Mouse (Mus musculus) heart, adult 2 months (tissue): ENCODE results near the gene Myo18a. TPM values are rescaled to one million over a fixed set of nuclear protein-coding genes. Genes with fewer than 3 reads are reported as not detected.

Experiments
- DNase-seq, 2 experiments: peaks; one replicate each; pipeline ENCODE4 v3.0.0; 2021
- H3K27ac ChIP-seq: fragments of 200-600 bp; 2 replicates; pipeline ENCODE4 v1.8.1; 2022
- H3K27me3 ChIP-seq: fragments of 200-500 bp; 2 replicates; pipeline ENCODE4 v1.6.1; 2012; ENCODE audit warnings: mild to moderate bottlenecking, low read length, inconsistent platforms, mixed read lengths; ENCODE audit not compliant: control insufficient read depth, insufficient read depth
- H3K36me3 ChIP-seq: fragments of 200-500 bp; 2 replicates; pipeline ENCODE4 v1.6.1; 2012; ENCODE audit warnings: low read length, inconsistent platforms; ENCODE audit not compliant: control insufficient read depth, insufficient read depth
- H3K4me1 ChIP-seq: fragments of 200-500 bp; 2 replicates; pipeline ENCODE4 v1.6.1; 2011; ENCODE audit warnings: low read length; ENCODE audit not compliant: control insufficient read depth, insufficient read depth
- H3K4me3 ChIP-seq: fragments of 200-600 bp; 2 replicates; pipeline ENCODE4 v1.8.1; 2022
- H3K79me2 ChIP-seq: fragments of 200-500 bp; replicated peaks from 2 replicates; pipeline ENCODE4 v1.6.1; 2012; ENCODE audit warnings: mild to moderate bottlenecking, inconsistent platforms, low read length, moderate library complexity, mixed read lengths; ENCODE audit not compliant: control insufficient read depth, insufficient read depth
- H3K9ac ChIP-seq: fragments of 200-500 bp; 2 replicates; pipeline ENCODE4 v1.6.1; 2012; ENCODE audit warnings: low read depth, mild to moderate bottlenecking, control low read depth, inconsistent platforms, low read length, mixed read lengths
- CTCF ChIP-seq: fragments of 200-600 bp; IDR thresholded peaks from 2 replicates; pipeline ENCODE4 v1.8.1; 2022; ENCODE audit warnings: antibody characterized with exemption, mild to moderate bottlenecking, moderate library complexity
- EP300 ChIP-seq: fragments of 200-500 bp; IDR thresholded peaks from 2 replicates; pipeline ENCODE4 v1.6.1; 2011; ENCODE audit warnings: low read depth, low read length, control low read depth; ENCODE audit not compliant: insufficient read depth
- POLR2A ChIP-seq: fragments of 200-500 bp; IDR thresholded peaks from 2 replicates; pipeline ENCODE4 v1.6.1; 2011; ENCODE audit warnings: mild to moderate bottlenecking, low read depth, low read length, control low read depth; ENCODE audit not compliant: insufficient read depth
- WGBS: fragments of 180-500 bp; shearing (Covaris S2); methylation state at CpG from one replicate; pipeline ENCODE4 v1.1.7; 2018; 5-methylcytosine and 5-hydroxymethylcytosine counted together
- intact Hi-C: fragments of 180-260 bp; cut with DNase I; formaldehyde crosslinking; loops from one replicate; pipeline ENCODE4 v1.15.1; 2025
- polyA plus RNA-seq: library from polyadenylated mRNA; depleted of rRNA; stranded (reverse); fragments of >200 nt; gene quantifications from 2 replicates; pipeline ENCODE4 v1.2.3, GENCODE M21; 2012
- total RNA-seq, 2 experiments: library from RNA; stranded (reverse); gene quantifications; 2 replicates each; pipeline ENCODE4 v1.2.3; 2021

The Myo18a gene
- total and polyA plus RNA-seq, 3 experiments = 98.6 to 274 (median 240) TPM

- Histone ChIP-seq H3K79me2 (no peaks in the 10 kb centered on the region), H3K27ac (peak overlapping the region; percentile 12), H3K4me3 (no peak overlapping the region), H3K4me1 (peaks cover 5% of the 10 kb centered on the region), H3K36me3 (no peaks in the 10 kb centered on the region), H3K9ac (no peak overlapping the region), H3K27me3 (no peaks in the 10 kb centered on the region)
- DNase-seq = no peak
- TF ChIP-seq CTCF (no peak), EP300 (no peak), POLR2A (no peak)
- intact Hi-C loops = loop anchor here (5.0 kb wide), 1 partner anchor 69 kb away; no protein-coding TSS in a partner anchor
- 61% methylated on average over 6 of the region's 6 CpGs for WGBS
Measured at GRCm38 (mm10) chr11:77893283-77893682, 130.2 kb downstream of the Myo18a start.

DNA sequence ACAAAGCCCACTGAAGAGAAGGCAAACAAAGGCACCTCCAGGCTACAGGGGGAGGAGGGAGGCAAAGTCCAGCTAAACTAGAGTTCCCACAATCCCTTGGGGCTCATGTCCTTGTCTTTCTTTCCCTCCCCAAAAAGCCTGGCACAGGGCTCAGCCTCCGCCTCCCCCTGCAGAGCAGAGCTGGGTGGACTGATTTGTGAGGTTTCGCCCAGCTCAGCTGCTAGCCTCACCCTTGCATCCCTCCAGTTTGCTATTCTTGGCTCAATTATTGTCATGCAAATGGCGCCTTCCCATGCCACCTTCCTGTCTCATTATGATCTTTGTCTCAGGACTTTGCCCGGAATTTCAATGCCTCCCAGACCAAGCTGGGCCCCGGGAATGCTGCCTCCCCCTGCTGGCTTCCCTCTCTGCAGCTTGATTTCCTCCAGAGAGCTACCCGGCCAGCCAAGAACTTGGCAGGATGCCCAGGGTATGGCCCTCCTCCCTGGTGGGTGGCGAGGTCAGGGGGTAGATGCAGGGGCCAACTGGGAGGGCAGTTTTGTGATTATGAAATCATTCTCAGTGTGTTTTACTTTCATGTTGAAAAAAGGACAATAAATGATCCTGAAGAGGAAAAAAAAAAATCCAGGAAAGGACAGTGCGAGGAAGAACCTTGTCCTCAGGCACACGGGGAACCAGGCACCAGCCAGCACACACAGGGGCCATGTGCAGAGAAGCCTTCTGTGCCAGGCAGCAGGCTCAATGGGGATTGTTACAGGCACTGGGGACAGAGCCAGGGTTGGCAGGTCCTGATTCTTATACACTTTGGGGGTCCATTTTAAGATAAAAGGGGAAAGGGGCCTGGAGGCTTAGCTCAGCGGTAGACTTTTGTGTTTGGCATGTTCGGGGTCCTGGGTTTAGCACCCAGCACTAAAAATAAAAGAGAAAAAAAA, 131.0 kb downstream of the Myo18a start, which contains the start of gene Pipox:
Gene Pipox (minus strand): TSS at position 310 of the 932 bp plus-strand sequence.
- Histone ChIP-seq H3K4me1 (peaks cover 5% of the 10 kb centered on the region), H3K4me3 (no peak within 1 kb of the TSS), H3K9ac (no peak within 1 kb of the TSS), H3K27me3 (no peaks in the 10 kb centered on the region), H3K79me2 (no peaks in the 10 kb centered on the region), H3K36me3 (no peaks in the 10 kb centered on the region), H3K27ac (peak within 1 kb of the TSS; percentile 34)
- intact Hi-C loops = loop anchor here (5.0 kb wide), 1 partner anchor 68 kb away; no protein-coding TSS in a partner anchor
- peak; percentile 62 for TF ChIP-seq CTCF
- no peak for TF ChIP-seq POLR2A
- TF ChIP-seq EP300 = no peak
- peak; percentile 78 to 83 for DNase-seq
- 14% methylated on average over 11 of the region's 11 CpGs for WGBS

- Histone ChIP-seq H3K36me3 (no peaks in the 10 kb centered on the region), H3K4me3 (no peak overlapping the region), H3K4me1 (peaks cover 5% of the 10 kb centered on the region), H3K9ac (no peak overlapping the region), H3K27me3 (no peaks in the 10 kb centered on the region), H3K27ac (no peak overlapping the region), H3K79me2 (no peaks in the 10 kb centered on the region)
- intact Hi-C loops = loop anchor here (5.0 kb wide), 1 partner anchor 67 kb away; no protein-coding TSS in a partner anchor
- DNase-seq = no peak
- WGBS = 92% methylated on average over 2 of the region's 2 CpGs
- no peak for TF ChIP-seq EP300
- TF ChIP-seq POLR2A = no peak
- no peak for TF ChIP-seq CTCF
Measured at GRCm38 (mm10) chr11:77894967-77895366, 131.9 kb downstream of the Myo18a start.

- peaks cover 5% of the 10 kb centered on the region for H3K4me1 ChIP-seq
Measured at GRCm38 (mm10) chr11:77896011-77896410, 133.0 kb downstream of the Myo18a start.

DNA sequence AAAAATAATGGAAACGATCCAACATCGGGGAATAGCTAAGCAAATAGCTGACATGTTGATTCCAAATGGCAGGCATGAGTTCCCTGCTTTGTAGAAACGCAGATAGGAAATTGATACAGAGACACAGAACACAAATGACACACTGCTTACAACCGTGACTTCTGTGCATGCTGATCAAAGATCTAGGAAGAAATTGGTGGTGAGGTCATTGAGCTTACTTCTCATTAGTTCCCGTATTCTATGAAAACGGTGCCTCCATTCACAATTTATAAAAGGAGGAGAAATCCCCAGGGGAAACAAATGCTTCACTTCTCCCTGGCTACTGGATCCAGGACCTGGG, 133.4 kb downstream of the Myo18a start:
- Histone ChIP-seq H3K4me3 (no peak overlapping the region), H3K36me3 (no peaks in the 10 kb centered on the region), H3K9ac (no peak overlapping the region), H3K4me1 (peaks cover 5% of the 10 kb centered on the region), H3K79me2 (no peaks in the 10 kb centered on the region), H3K27me3 (no peaks in the 10 kb centered on the region), H3K27ac (no peak overlapping the region)
- WGBS = 40% methylated on average over 6 of the region's 6 CpGs
- DNase-seq = no peak
- intact Hi-C loops = no loop called here
- no peak for TF ChIP-seq EP300
- no peak for TF ChIP-seq POLR2A
- no peak for TF ChIP-seq CTCF

More at GRCm38 (mm10) chr11:77896011-77896410, 133.0 kb downstream of the Myo18a start:
- intact Hi-C loops = no loop called here
- TF ChIP-seq EP300 = no peak
- no peak for TF ChIP-seq POLR2A
- TF ChIP-seq CTCF = no peak
- DNase-seq = no peak
- Histone ChIP-seq H3K79me2 (no peaks in the 10 kb centered on the region), H3K4me3 (no peak overlapping the region), H3K27me3 (no peaks in the 10 kb centered on the region), H3K36me3 (no peaks in the 10 kb centered on the region), H3K9ac (no peak overlapping the region), H3K27ac (no peak overlapping the region)
- WGBS = 74% methylated on average over 9 of the region's 9 CpGs
